Mouse (Mus musculus) olfactory bulb, adult 2 months (tissue): ENCODE results near the gene Pgm2l1.

ENCODE experiments used
- CTCF ChIP-seq: fragments of 200-500 bp; IDR thresholded peaks from 2 replicates; pipeline ENCODE4 v1.5.1; 2012; ENCODE audit warnings: low read depth, mild to moderate bottlenecking, low read length, moderate library complexity; ENCODE audit not compliant: insufficient read depth
- POLR2A ChIP-seq: fragments of 200-500 bp; IDR thresholded peaks from 2 replicates; pipeline ENCODE4 v1.6.1; 2012; ENCODE audit warnings: mild to moderate bottlenecking, low read depth, low read length, moderate library complexity; ENCODE audit not compliant: insufficient read depth

- no peak for TF ChIP-seq POLR2A
- TF ChIP-seq CTCF = no peak
Observed at GRCm38 (mm10) chr7:100207886-100208285, 19.3 kb upstream of the Pgm2l1 start.
